Mouse (Mus musculus) ES-Bruce4 (cell line): Measurements from ENCODE around the gene Tmem189. TPM values are rescaled to one million over a fixed set of nuclear protein-coding genes. Genes with fewer than 3 reads are reported as not detected.

ENCODE experiments used
- H3K27ac ChIP-seq: 2 replicates; pipeline ENCODE4 v1.5.1; 2012; ENCODE audit warnings: low read length, inconsistent platforms; ENCODE audit not compliant: insufficient read depth
- H3K27me3 ChIP-seq: 2 replicates; pipeline ENCODE4 v1.6.1; 2012; ENCODE audit warnings: mild to moderate bottlenecking, low read length, inconsistent platforms; ENCODE audit not compliant: control insufficient read depth, poor library complexity, insufficient read depth, severe bottlenecking
- H3K36me3 ChIP-seq: 2 replicates; pipeline ENCODE4 v1.6.1; 2012; ENCODE audit warnings: inconsistent platforms, mild to moderate bottlenecking, low read length, moderate library complexity; ENCODE audit not compliant: control insufficient read depth, poor library complexity, insufficient read depth, severe bottlenecking
- H3K4me1 ChIP-seq: one replicate; pipeline ENCODE4 v1.8.1; 2011; ENCODE audit warnings: low read length; ENCODE audit not compliant: control insufficient read depth, insufficient read depth
- H3K4me3 ChIP-seq: 2 replicates; pipeline ENCODE4 v1.5.1; 2011; ENCODE audit warnings: low read depth, mild to moderate bottlenecking, low read length
- H3K9ac ChIP-seq: 2 replicates; pipeline ENCODE4 v1.6.1; 2012; ENCODE audit warnings: low read depth, mild to moderate bottlenecking, inconsistent platforms; ENCODE audit not compliant: poor library complexity, severe bottlenecking
- H3K9me3 ChIP-seq: replicated peaks from 2 replicates; pipeline ENCODE4 v1.6.1; 2012; ENCODE audit warnings: mild to moderate bottlenecking, low read length, inconsistent platforms; ENCODE audit not compliant: control insufficient read depth, poor library complexity, insufficient read depth, severe bottlenecking
- CTCF ChIP-seq: IDR thresholded peaks from one replicate; pipeline ENCODE4 v1.8.1; 2011; ENCODE audit warnings: low read depth, low read length
- EP300 ChIP-seq: IDR thresholded peaks from 2 replicates; pipeline ENCODE4 v1.6.1; 2011; ENCODE audit warnings: low read depth, low read length; ENCODE audit not compliant: insufficient read depth
- POLR2A ChIP-seq: IDR thresholded peaks from one replicate; pipeline ENCODE4 v1.8.1; 2011; ENCODE audit warnings: low read length; ENCODE audit not compliant: insufficient read depth
- polyA plus RNA-seq: library from polyadenylated mRNA; stranded (reverse); fragments of >200 nt; gene quantifications from 2 replicates; pipeline ENCODE4 v1.2.4, GENCODE M21; 2011; ENCODE audit warnings: low read depth; ENCODE audit not compliant: missing spikeins, insufficient read depth, insufficient read length

Gene Tmem189
- polyA plus RNA-seq, 1 experiment: 45.6 TPM

DNA sequence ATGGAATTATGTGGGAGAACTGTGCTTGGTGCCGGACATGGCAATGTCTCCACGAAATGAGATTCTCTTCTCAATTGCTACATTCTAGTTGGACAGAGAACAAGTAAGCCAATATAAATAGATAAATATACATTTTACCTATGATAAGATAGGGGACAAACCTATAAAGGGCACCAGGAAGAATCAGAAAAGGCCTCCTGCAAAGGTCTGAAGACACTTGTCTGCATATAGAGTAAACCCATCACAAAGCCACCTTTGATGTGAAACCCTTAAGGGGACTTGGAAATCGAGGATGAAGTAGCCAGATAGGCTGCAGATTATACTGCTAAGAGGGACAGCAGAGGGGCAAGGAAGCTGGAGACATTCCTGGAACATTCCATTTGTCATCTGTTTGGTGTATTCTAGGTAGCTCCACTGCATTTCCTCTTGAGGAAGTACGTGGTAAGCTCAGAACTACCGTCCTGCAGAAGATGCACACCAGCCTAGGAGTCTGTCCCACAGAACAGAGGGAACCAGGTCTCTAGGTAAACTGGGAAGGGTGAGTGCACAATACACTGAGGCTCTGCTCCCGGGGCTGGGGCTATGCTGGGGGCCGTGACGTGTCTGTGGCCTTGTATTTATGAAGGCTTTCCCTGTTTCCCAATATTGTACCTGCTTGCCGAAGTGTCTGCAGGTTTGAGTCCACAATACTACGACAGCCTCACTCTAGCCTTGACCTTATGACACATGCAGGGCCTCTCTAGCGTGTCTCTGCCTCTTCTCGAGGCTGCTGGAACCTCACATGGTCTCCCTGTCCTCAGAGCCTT lies 56.7 kb downstream of the Tmem189 start:
- no peaks in the 10 kb centered on the region for H3K9me3 ChIP-seq
- TF ChIP-seq EP300 (no peak), CTCF (no peak), POLR2A (no peak)
- peak overlapping the region; percentile 76 for H3K9ac ChIP-seq
- peaks cover 2% of the 10 kb centered on the region; the same call in 1 of the 2 replicates for H3K36me3 ChIP-seq
- H3K27ac ChIP-seq: peak overlapping the region; percentile 83
- peak overlapping the region; percentile 83 for H3K4me3 ChIP-seq
- H3K27me3 ChIP-seq: no peaks in the 10 kb centered on the region
- peaks cover 8% of the 10 kb centered on the region for H3K4me1 ChIP-seq

DNA sequence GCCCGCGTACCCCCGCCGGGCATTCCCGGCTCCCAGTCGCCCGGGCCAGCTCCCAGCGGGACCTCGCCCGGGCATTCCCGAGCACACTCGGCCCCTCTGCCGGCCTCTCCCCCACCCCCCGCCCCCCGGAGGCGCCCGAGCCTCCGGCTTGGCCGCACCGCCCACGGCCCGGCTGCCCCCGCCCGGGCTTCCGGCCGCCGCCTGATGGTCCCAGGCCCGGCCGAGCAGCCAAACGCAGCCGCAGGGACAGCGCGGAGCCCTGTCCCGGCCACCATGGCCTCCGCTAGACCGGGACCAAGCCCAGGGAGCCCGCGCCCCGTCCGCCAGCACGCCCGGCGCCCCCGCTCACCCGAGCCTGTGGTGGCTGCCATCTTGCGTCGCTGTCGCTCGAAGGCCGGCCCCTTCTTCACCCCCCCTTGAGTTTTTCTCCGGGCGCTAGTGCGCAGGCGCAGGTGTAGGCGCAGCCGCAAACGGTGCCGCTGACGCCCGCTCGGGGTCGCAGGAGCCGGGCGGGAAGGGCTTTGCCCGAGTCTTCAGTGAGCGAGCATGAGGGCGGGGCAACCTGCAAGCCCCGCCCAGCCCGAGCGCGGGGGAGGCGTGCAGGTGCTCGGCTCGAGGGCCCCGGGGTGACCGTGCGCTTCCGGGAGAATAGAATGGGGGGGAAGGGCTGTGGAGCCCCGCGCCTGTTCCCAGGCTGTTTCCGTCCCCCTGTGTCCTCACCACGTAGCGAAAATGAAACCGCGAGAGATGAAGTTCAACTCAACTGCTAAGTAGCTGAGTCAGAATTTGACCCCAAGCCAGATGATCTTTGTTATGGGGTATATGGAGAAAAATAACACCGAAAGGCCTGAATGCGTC lies 57.8 kb downstream of the Tmem189 start, which contains the start of gene Ube2v1:
TSS of gene Ube2v1 (minus strand) at position 505 of the 858 bp plus-strand sequence.
- H3K4me3 ChIP-seq: peak within 1 kb of the TSS; percentile 83
- no peaks in the 10 kb centered on the region for H3K27me3 ChIP-seq
- peaks cover 2% of the 10 kb centered on the region; the same call in 1 of the 2 replicates for H3K36me3 ChIP-seq
- H3K4me1 ChIP-seq: peaks cover 8% of the 10 kb centered on the region
- TF ChIP-seq EP300 (no peak), POLR2A (peak; percentile 30)
- H3K27ac ChIP-seq: peak within 1 kb of the TSS; percentile 83
- H3K9me3 ChIP-seq: no peaks in the 10 kb centered on the region
- peak within 1 kb of the TSS; percentile 94 for H3K9ac ChIP-seq

- Histone ChIP-seq H3K9me3 (no peaks in the 10 kb centered on the region), H3K27me3 (no peaks in the 10 kb centered on the region), H3K4me1 (peaks cover 8% of the 10 kb centered on the region), H3K36me3 (peaks cover 2% of the 10 kb centered on the region; the same call in 1 of the 2 replicates), H3K4me3 (peak overlapping the region; percentile 73), H3K27ac (no peak overlapping the region), H3K9ac (peak overlapping the region; percentile 94)
- no peak for TF ChIP-seq POLR2A
- TF ChIP-seq EP300: no peak
- no peak for TF ChIP-seq CTCF
Observed at GRCm38 (mm10) chr2:167631181-167631590, 58.4 kb downstream of the Tmem189 start.

- Histone ChIP-seq H3K36me3 (peaks cover 2% of the 10 kb centered on the region; the same call in 1 of the 2 replicates), H3K4me1 (peaks cover 8% of the 10 kb centered on the region), H3K27me3 (no peaks in the 10 kb centered on the region), H3K27ac (no peak overlapping the region), H3K9ac (peak overlapping the region; percentile 94), H3K9me3 (no peaks in the 10 kb centered on the region), H3K4me3 (peak overlapping the region; percentile 73)
- TF ChIP-seq CTCF: no peak
- TF ChIP-seq POLR2A: no peak
- TF ChIP-seq EP300: no peak
Observed at GRCm38 (mm10) chr2:167630421-167630820, 59.2 kb downstream of the Tmem189 start.

DNA sequence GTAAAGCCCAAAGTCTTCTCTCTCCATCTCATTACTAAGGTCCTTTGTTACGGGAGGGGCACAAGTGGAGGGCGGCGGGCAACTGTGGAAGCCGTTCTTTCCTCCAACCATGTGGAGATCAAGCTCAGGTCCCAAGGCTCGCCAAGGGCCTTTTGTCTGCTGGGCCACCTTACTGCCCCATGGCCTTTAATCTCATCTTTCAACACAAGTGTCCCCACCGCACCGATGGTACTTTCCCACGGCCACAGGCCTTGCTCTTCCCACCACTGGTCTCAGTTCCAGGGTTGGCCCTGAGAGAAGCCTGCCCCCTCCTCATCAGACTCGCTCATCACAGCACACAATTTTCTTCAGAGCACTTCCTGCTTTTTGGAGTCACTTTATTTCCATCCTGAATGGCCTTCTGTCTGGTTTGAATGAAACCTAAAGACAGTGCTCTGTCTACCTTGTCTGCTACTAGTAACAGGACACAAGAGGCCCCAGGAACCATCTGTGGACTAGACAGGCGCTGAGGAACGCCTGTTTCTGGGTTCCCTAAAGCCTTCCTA lies 59.9 kb downstream of the Tmem189 start:
- Histone ChIP-seq H3K9ac (no peak overlapping the region), H3K36me3 (peaks cover 2% of the 10 kb centered on the region; the same call in 1 of the 2 replicates), H3K4me1 (peaks cover 8% of the 10 kb centered on the region), H3K9me3 (no peaks in the 10 kb centered on the region), H3K27me3 (no peaks in the 10 kb centered on the region), H3K4me3 (no peak overlapping the region), H3K27ac (no peak overlapping the region)
- no peak for TF ChIP-seq POLR2A
- no peak for TF ChIP-seq CTCF
- no peak for TF ChIP-seq EP300
